Mouse (Mus musculus): ENCODE measurements around the gene Atrip. TPM values are rescaled to one million over a fixed set of nuclear protein-coding genes. Genes with fewer than 3 reads are reported as not detected.

Atrip gene
- polyA plus RNA-seq, 1 experiment from 2014 or later, result 18.6 TPM

DNA sequence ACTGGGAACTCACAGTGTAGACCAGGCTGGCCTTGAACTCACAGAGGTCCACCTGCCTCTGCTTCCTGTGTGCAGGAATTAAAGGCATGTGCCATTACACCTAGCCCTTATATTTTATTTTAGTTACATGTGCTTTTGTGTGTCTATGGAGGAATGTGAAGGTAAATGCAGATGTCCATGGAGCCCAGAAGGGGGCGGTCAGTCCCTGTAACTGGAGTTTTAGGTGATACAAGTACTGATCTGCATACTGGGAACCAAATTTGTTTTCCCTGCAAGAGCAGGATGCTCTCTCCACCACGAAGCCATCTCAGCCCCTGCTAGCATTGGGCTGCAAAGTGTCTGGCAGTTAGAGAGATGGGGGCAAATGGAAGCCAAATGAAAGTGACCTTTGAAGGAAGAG, 11.0 kb upstream of the Atrip start:
- no peak for ATAC-seq (replicated peaks; ENCODE audit: insufficient number of reproducible peaks, low FRiP score, low TSS enrichment)
- WGBS (ENCODE audit: insufficient replicate concordance), result 17% methylated on average over 2 of the region's 2 CpGs
- Histone ChIP-seq H3K36me3 (ENCODE audit: control insufficient read depth, insufficient read depth, low read length) (no peaks in the 10 kb centered on the region), H3K4me3 (ENCODE audit: low read depth, low read length) (no peak overlapping the region), H3K4me2 (no peak overlapping the region), H3K27me3 (ENCODE audit: control insufficient read depth, insufficient read depth, low read length) (no peaks in the 10 kb centered on the region), H3K9ac (ENCODE audit: low read depth, low read length) (no peak overlapping the region), H3K4me1 (ENCODE audit: control insufficient read depth, insufficient read depth, low read length) (peaks cover 10% of the 10 kb centered on the region), H3K27ac (ENCODE audit: low read depth, low read length) (no peak overlapping the region), H3K9me3 (replicated peaks; ENCODE audit: control insufficient read depth, low read length) (no peaks in the 10 kb centered on the region)

GRCm38 (mm10) chr9:109082124-109082800, 8.3 kb upstream of the Atrip start, which contains the start of the genes Ccdc51 and Tma7:
Gene Ccdc51, plus strand, starts transcription at chr9:109082493.
Gene Tma7, minus strand, starts transcription at chr9:109082587.
- Histone ChIP-seq H3K9ac (ENCODE audit: low read depth, low read length) (peak within 1 kb of the TSS; percentile 81), H3K27me3 (ENCODE audit: control insufficient read depth, insufficient read depth, low read length) (no peaks in the 10 kb centered on the region), H3K4me3 (ENCODE audit: low read depth, low read length) (peak within 1 kb of the TSS; percentile 77), H3K9me3 (replicated peaks; ENCODE audit: control insufficient read depth, low read length) (no peaks in the 10 kb centered on the region), H3K36me3 (ENCODE audit: control insufficient read depth, insufficient read depth, low read length) (no peaks in the 10 kb centered on the region), H3K4me2 (peak within 1 kb of the TSS; percentile 82), H3K4me1 (ENCODE audit: control insufficient read depth, insufficient read depth, low read length) (peaks cover 10% of the 10 kb centered on the region), H3K27ac (ENCODE audit: low read depth, low read length) (peak within 1 kb of the TSS; percentile 59)
- under 1% methylated on average over 37 of the region's 37 CpGs for WGBS (ENCODE audit: insufficient replicate concordance)
- ATAC-seq (replicated peaks; ENCODE audit: insufficient number of reproducible peaks, low FRiP score, low TSS enrichment), result peak; percentile 97

DNA sequence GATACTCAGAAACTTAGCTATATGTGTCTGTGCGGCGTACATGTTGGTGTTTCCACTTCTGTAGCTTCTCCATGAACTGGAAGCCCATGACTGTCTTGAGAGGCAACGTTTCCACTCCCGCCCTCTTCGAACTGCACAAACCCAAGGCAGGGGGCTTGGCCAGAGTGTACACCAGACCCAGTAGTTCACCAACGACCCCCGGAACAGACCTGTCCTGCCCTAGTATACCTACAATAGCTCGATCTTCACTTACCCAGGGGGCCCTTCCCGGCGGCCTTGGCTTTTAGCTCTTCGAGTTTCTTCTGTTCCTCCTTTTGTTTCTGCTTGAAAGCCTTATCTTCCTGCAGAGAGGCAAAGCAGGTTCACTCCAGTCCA, 7.8 kb upstream of the Atrip start:
- Histone ChIP-seq H3K9me3 (replicated peaks; ENCODE audit: control insufficient read depth, low read length) (no peaks in the 10 kb centered on the region), H3K4me3 (ENCODE audit: low read depth, low read length) (peak overlapping the region; percentile 77), H3K4me1 (ENCODE audit: control insufficient read depth, insufficient read depth, low read length) (peaks cover 10% of the 10 kb centered on the region), H3K27ac (ENCODE audit: low read depth, low read length) (peak overlapping the region; percentile 50; the same call in 1 of the 2 replicates), H3K4me2 (peak overlapping the region; percentile 82), H3K36me3 (ENCODE audit: control insufficient read depth, insufficient read depth, low read length) (no peaks in the 10 kb centered on the region), H3K9ac (ENCODE audit: low read depth, low read length) (peak overlapping the region; percentile 81), H3K27me3 (ENCODE audit: control insufficient read depth, insufficient read depth, low read length) (no peaks in the 10 kb centered on the region)
- WGBS (ENCODE audit: insufficient replicate concordance), result 3% methylated on average over 11 of the region's 11 CpGs
- ATAC-seq (replicated peaks; ENCODE audit: insufficient number of reproducible peaks, low FRiP score, low TSS enrichment), result no peak

GRCm38 (mm10) chr9:109080516-109080915, 6.6 kb upstream of the Atrip start:
- H3K27ac ChIP-seq (ENCODE audit: low read depth, low read length), result no peak overlapping the region
- H3K4me2 ChIP-seq, result no peak overlapping the region
- H3K9ac ChIP-seq (ENCODE audit: low read depth, low read length), result no peak overlapping the region
- no peaks in the 10 kb centered on the region for H3K27me3 ChIP-seq (ENCODE audit: control insufficient read depth, insufficient read depth, low read length)
- no peak for ATAC-seq (replicated peaks; ENCODE audit: insufficient number of reproducible peaks, low FRiP score, low TSS enrichment)
- no peaks in the 10 kb centered on the region for H3K9me3 ChIP-seq (replicated peaks; ENCODE audit: control insufficient read depth, low read length)
- H3K4me3 ChIP-seq (ENCODE audit: low read depth, low read length), result no peak overlapping the region
- H3K4me1 ChIP-seq (ENCODE audit: control insufficient read depth, insufficient read depth, low read length), result peaks cover 10% of the 10 kb centered on the region
- 90% methylated on average over 3 of the region's 3 CpGs for WGBS (ENCODE audit: insufficient replicate concordance)
- H3K36me3 ChIP-seq (ENCODE audit: control insufficient read depth, insufficient read depth, low read length), result no peaks in the 10 kb centered on the region

GRCm38 (mm10) chr9:109068095-109068735, 5.7 kb downstream of the Atrip start:
- H3K36me3 ChIP-seq (ENCODE audit: control insufficient read depth, insufficient read depth, low read length), result peaks cover 46% of the 10 kb centered on the region
- no peak for ATAC-seq (replicated peaks; ENCODE audit: insufficient number of reproducible peaks, low FRiP score, low TSS enrichment)

DNA sequence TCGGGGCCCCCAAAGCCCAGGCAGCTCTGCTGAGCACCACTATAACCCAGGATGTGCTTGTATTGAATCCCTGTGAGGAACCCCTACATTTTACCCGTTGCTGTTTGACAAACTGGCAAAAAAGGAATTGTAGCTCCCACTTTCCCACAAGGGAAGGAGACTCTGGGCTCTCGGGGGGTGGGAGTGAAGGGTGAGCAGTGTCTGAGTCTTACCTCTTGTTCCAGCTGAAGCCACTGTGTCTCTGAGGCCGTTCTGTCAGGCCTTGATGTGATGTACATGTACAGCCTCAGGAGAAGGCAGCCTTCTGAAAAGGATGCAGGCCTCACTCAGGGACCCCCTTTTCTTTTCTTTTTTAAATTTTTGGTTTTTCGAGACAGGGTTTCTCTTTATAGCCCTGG, 13.0 kb downstream of the Atrip start:
- H3K4me1 ChIP-seq (ENCODE audit: control insufficient read depth, insufficient read depth, low read length), result peaks cover 14% of the 10 kb centered on the region
- H3K4me3 ChIP-seq (ENCODE audit: low read depth, low read length), result no peak overlapping the region
- no peaks in the 10 kb centered on the region for H3K9me3 ChIP-seq (replicated peaks; ENCODE audit: control insufficient read depth, low read length)
- H3K9ac ChIP-seq (ENCODE audit: low read depth, low read length), result no peak overlapping the region
- H3K4me2 ChIP-seq, result no peak overlapping the region
- H3K36me3 ChIP-seq (ENCODE audit: control insufficient read depth, insufficient read depth, low read length), result peaks cover 31% of the 10 kb centered on the region
- whole genome bisulfite sequencing (ENCODE audit: insufficient replicate concordance), result 80% methylated on average over 5 of the region's 5 CpGs
- no peak overlapping the region for H3K27ac ChIP-seq (ENCODE audit: low read depth, low read length)
- ATAC-seq (replicated peaks; ENCODE audit: insufficient number of reproducible peaks, low FRiP score, low TSS enrichment), result no peak
- H3K27me3 ChIP-seq (ENCODE audit: control insufficient read depth, insufficient read depth, low read length), result no peaks in the 10 kb centered on the region

More at GRCm38 (mm10) chr9:109068095-109068735, 5.7 kb downstream of the Atrip start:
- H3K4me3 ChIP-seq (ENCODE audit: low read depth, low read length), result no peak overlapping the region
- no peaks in the 10 kb centered on the region for H3K27me3 ChIP-seq (ENCODE audit: control insufficient read depth, insufficient read depth, low read length)
- no peak overlapping the region for H3K9ac ChIP-seq (ENCODE audit: low read depth, low read length)
- peaks cover 6% of the 10 kb centered on the region for H3K4me1 ChIP-seq (ENCODE audit: control insufficient read depth, insufficient read depth, low read length)
- WGBS (ENCODE audit: insufficient replicate concordance), result 91% methylated on average over 3 of the region's 3 CpGs
- H3K9me3 ChIP-seq (replicated peaks; ENCODE audit: control insufficient read depth, low read length), result no peaks in the 10 kb centered on the region
- H3K27ac ChIP-seq (ENCODE audit: low read depth, low read length), result no peak overlapping the region
- no peak overlapping the region for H3K4me2 ChIP-seq

- no peak for ATAC-seq (replicated peaks; ENCODE audit: insufficient number of reproducible peaks, low FRiP score, low TSS enrichment)
- Histone ChIP-seq H3K4me3 (ENCODE audit: low read depth, low read length) (no peak overlapping the region), H3K4me2 (no peak overlapping the region), H3K27ac (ENCODE audit: low read depth, low read length) (peak overlapping the region; percentile 81; the same call in 1 of the 2 replicates), H3K9me3 (replicated peaks; ENCODE audit: control insufficient read depth, low read length) (no peaks in the 10 kb centered on the region), H3K4me1 (ENCODE audit: control insufficient read depth, insufficient read depth, low read length) (peaks cover 15% of the 10 kb centered on the region), H3K36me3 (ENCODE audit: control insufficient read depth, insufficient read depth, low read length) (peaks cover 30% of the 10 kb centered on the region), H3K9ac (ENCODE audit: low read depth, low read length) (no peak overlapping the region), H3K27me3 (ENCODE audit: control insufficient read depth, insufficient read depth, low read length) (no peaks in the 10 kb centered on the region)
- 91% methylated on average over 16 of the region's 16 CpGs for WGBS (ENCODE audit: insufficient replicate concordance)
Measured at GRCm38 (mm10) chr9:109060184-109060897, 13.6 kb downstream of the Atrip start.

DNA sequence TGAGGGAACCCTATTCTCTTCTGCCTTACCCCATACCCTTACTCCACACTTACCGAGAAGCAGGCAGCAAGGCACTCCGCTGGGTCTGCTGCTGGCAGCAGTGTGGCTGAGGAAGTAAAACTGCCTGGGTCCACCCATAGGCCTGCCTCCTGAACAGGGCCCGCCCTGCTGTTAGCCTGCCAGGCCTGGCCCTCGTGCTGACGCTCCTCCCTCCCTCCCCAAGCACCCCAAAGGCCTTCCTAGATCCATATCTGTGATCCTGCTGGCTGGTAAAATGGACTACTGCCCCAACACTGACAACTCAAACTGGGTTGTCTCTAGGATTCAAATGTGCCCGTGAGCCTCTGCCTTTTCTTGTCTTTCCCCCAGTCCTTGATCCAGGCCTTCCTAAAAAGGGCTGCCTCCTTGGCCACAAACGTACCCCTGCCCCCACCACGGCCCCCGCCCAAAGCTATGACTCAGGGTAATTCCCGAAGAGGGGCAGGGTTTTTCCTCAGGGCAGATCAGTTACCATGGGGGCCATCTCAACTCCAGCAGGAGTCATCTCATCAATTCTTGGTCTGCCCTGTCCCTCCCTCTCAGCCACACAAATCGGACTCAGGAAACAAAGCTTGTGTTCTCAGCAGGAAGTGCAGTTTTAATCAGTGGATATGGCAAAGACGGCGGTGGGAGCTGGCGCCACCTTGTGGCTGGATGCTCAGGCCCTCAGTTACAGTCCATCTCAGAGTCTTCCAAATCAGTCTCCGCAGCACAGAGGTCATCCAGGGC, 14.6 kb downstream of the Atrip start, which contains the start of gene Trex1:
Trex1 (minus strand) TSS at position 599 of the 768 bp plus-strand sequence.
- Histone ChIP-seq H3K4me1 (ENCODE audit: control insufficient read depth, insufficient read depth, low read length) (peaks cover 20% of the 10 kb centered on the region), H3K4me2 (peak within 1 kb of the TSS; percentile 67), H3K27me3 (ENCODE audit: control insufficient read depth, insufficient read depth, low read length) (no peaks in the 10 kb centered on the region), H3K9ac (ENCODE audit: low read depth, low read length) (peak within 1 kb of the TSS; percentile 53), H3K9me3 (replicated peaks; ENCODE audit: control insufficient read depth, low read length) (no peaks in the 10 kb centered on the region), H3K27ac (ENCODE audit: low read depth, low read length) (peak within 1 kb of the TSS; percentile 81), H3K36me3 (ENCODE audit: control insufficient read depth, insufficient read depth, low read length) (peaks cover 23% of the 10 kb centered on the region), H3K4me3 (ENCODE audit: low read depth, low read length) (peak within 1 kb of the TSS; percentile 38)
- peak; percentile 86 for ATAC-seq (replicated peaks; ENCODE audit: insufficient number of reproducible peaks, low FRiP score, low TSS enrichment)
- WGBS (ENCODE audit: insufficient replicate concordance), result 14% methylated on average over 15 of the region's 15 CpGs

Measured in heart, embryonic 11.5 days (tissue).